Mouse (Mus musculus): ENCODE data around the gene Gpr137. TPM values are rescaled to one million over a fixed set of nuclear protein-coding genes. Genes with fewer than 3 reads are reported as not detected.

Gene Gpr137
- polyA plus RNA-seq, 1 experiment: 127 TPM

- H3K4me1 ChIP-seq (ENCODE audit: control insufficient read depth, insufficient read depth, low read length): peaks cover 4% of the 10 kb centered on the region; the same call in 1 of the 2 replicates
- TF ChIP-seq POLR2A (IDR thresholded peaks at IDR 0.05; ENCODE audit: borderline replicate concordance, insufficient read depth, low read length) (no peak), CTCF (IDR thresholded peaks at IDR 0.05; ENCODE audit: borderline replicate concordance, insufficient read depth, low read depth, low read length) (no peak)
- DNase-seq: no peak
- H3K27me3 ChIP-seq (ENCODE audit: control insufficient read depth, insufficient read depth, low read length): no peaks in the 10 kb centered on the region; the same call in 1 of the 2 replicates
- H3K4me3 ChIP-seq (replicated peaks; ENCODE audit: insufficient read depth, low read depth, low read length): no peak overlapping the region
- 40% methylated on average over 26 of the region's 26 CpGs for WGBS
- no peak overlapping the region for H3K27ac ChIP-seq (ENCODE audit: insufficient read depth, low read length)
Observed at GRCm38 (mm10) chr19:6926559-6927255, 15.6 kb downstream of the Gpr137 start.

- 30% methylated on average over 40 of the region's 40 CpGs for WGBS
- peaks cover 4% of the 10 kb centered on the region; the same call in 1 of the 2 replicates for H3K4me1 ChIP-seq (ENCODE audit: control insufficient read depth, insufficient read depth, low read length)
- DNase-seq: peak in 1 of 2 experiments; percentile 33
- TF ChIP-seq POLR2A (IDR thresholded peaks at IDR 0.05; ENCODE audit: borderline replicate concordance, insufficient read depth, low read length) (no peak), CTCF (IDR thresholded peaks at IDR 0.05; ENCODE audit: borderline replicate concordance, insufficient read depth, low read depth, low read length) (no peak)
- H3K27ac ChIP-seq (ENCODE audit: insufficient read depth, low read length): no peak overlapping the region
- H3K27me3 ChIP-seq (ENCODE audit: control insufficient read depth, insufficient read depth, low read length): no peaks in the 10 kb centered on the region; the same call in 1 of the 2 replicates
- H3K4me3 ChIP-seq (replicated peaks; ENCODE audit: insufficient read depth, low read depth, low read length): no peak overlapping the region
Observed at GRCm38 (mm10) chr19:6925611-6926329, 16.5 kb downstream of the Gpr137 start.

- Histone ChIP-seq H3K4me1 (ENCODE audit: control insufficient read depth, insufficient read depth, low read length) (peaks cover 5% of the 10 kb centered on the region; the same call in 1 of the 2 replicates), H3K4me3 (replicated peaks; ENCODE audit: insufficient read depth, low read depth, low read length) (peak within 1 kb of the TSS; percentile 13), H3K27me3 (ENCODE audit: control insufficient read depth, insufficient read depth, low read length) (no peaks in the 10 kb centered on the region; the same call in 1 of the 2 replicates), H3K27ac (ENCODE audit: insufficient read depth, low read length) (no peak within 1 kb of the TSS)
- DNase-seq: no peak
- WGBS: 5% methylated on average over 9 of the region's 9 CpGs
- TF ChIP-seq CTCF (IDR thresholded peaks at IDR 0.05; ENCODE audit: borderline replicate concordance, insufficient read depth, low read depth, low read length) (no peak), POLR2A (IDR thresholded peaks at IDR 0.05; ENCODE audit: borderline replicate concordance, insufficient read depth, low read length) (no peak)
Observed at GRCm38 (mm10) chr19:6925307-6925573, 17.0 kb downstream of the Gpr137 start, which contains the start of gene Catsperz. TSS of gene Catsperz (minus strand) at chr19:6925380.

GRCm38 (mm10) chr19:6924461-6925306 lies 17.6 kb downstream of the Gpr137 start:
- DNase-seq: peak; percentile 86 to 93
- peak overlapping the region; percentile 13 for H3K4me3 ChIP-seq (replicated peaks; ENCODE audit: insufficient read depth, low read depth, low read length)
- 4% methylated on average over 39 of the region's 39 CpGs for WGBS
- TF ChIP-seq CTCF (IDR thresholded peaks at IDR 0.05; ENCODE audit: borderline replicate concordance, insufficient read depth, low read depth, low read length): peak; percentile 79
- TF ChIP-seq POLR2A (IDR thresholded peaks at IDR 0.05; ENCODE audit: borderline replicate concordance, insufficient read depth, low read length): no peak
- no peaks in the 10 kb centered on the region; the same call in 1 of the 2 replicates for H3K27me3 ChIP-seq (ENCODE audit: control insufficient read depth, insufficient read depth, low read length)
- peaks cover 11% of the 10 kb centered on the region for H3K4me1 ChIP-seq (ENCODE audit: control insufficient read depth, insufficient read depth, low read length)
- no peak overlapping the region for H3K27ac ChIP-seq (ENCODE audit: insufficient read depth, low read length)

GRCm38 (mm10) chr19:6922901-6923735 lies 19.2 kb downstream of the Gpr137 start:
- TF ChIP-seq POLR2A (IDR thresholded peaks at IDR 0.05; ENCODE audit: borderline replicate concordance, insufficient read depth, low read length) (no peak), CTCF (IDR thresholded peaks at IDR 0.05; ENCODE audit: borderline replicate concordance, insufficient read depth, low read depth, low read length) (no peak)
- H3K4me3 ChIP-seq (replicated peaks; ENCODE audit: insufficient read depth, low read depth, low read length): peak overlapping the region; percentile 70
- WGBS: 68% methylated on average over 6 of the region's 6 CpGs
- H3K27me3 ChIP-seq (ENCODE audit: control insufficient read depth, insufficient read depth, low read length): no peaks in the 10 kb centered on the region; the same call in 1 of the 2 replicates
- peak overlapping the region; percentile 93; the same call in 1 of the 2 replicates for H3K27ac ChIP-seq (ENCODE audit: insufficient read depth, low read length)
- no peak for DNase-seq
- H3K4me1 ChIP-seq (ENCODE audit: control insufficient read depth, insufficient read depth, low read length): peaks cover 14% of the 10 kb centered on the region

GRCm38 (mm10) chr19:6921647-6922567 lies 20.4 kb downstream of the Gpr137 start, which contains the start of gene Esrra:
TSS of gene Esrra (minus strand) at chr19:6921813.
- TF ChIP-seq CTCF (IDR thresholded peaks at IDR 0.05; ENCODE audit: borderline replicate concordance, insufficient read depth, low read depth, low read length) (no peak), POLR2A (IDR thresholded peaks at IDR 0.05; ENCODE audit: borderline replicate concordance, insufficient read depth, low read length) (peak; percentile 76)
- peak; percentile 100 for DNase-seq
- H3K4me3 ChIP-seq (replicated peaks; ENCODE audit: insufficient read depth, low read depth, low read length): peak within 1 kb of the TSS; percentile 70
- peaks cover 14% of the 10 kb centered on the region for H3K4me1 ChIP-seq (ENCODE audit: control insufficient read depth, insufficient read depth, low read length)
- H3K27ac ChIP-seq (ENCODE audit: insufficient read depth, low read length): peak within 1 kb of the TSS; percentile 93
- under 1% methylated on average over 64 of the region's 66 CpGs for WGBS
- H3K27me3 ChIP-seq (ENCODE audit: control insufficient read depth, insufficient read depth, low read length): no peaks in the 10 kb centered on the region

Measured in cerebellum, adult 2 months (tissue).